Mouse (Mus musculus) liver, embryonic 11.5 days (tissue): ENCODE measurements at regions not wholly inside any gene's neighbourhood (a gene's known extent, or its start where the extent isn't known, plus 50 kb on each side); places are given as distances from the start of the nearest gene placed in this dataset.

Source experiments
- ATAC-seq: fragments of 200-750 bp; cut with Nextera tagmentation; replicated peaks from 2 replicates; pipeline ENCODE4 v1.8.0; 2017; ENCODE audit warnings: moderate number of reproducible peaks, mild to moderate bottlenecking, moderate TSS enrichment, moderate library complexity; ENCODE audit not compliant: low FRiP score
- DNase-seq: peaks from one replicate; pipeline ENCODE4 v3.0.0-alpha.2; 2017; ENCODE audit warnings: low spot score
- H3K27ac ChIP-seq: fragments of 300-500 bp; sonication (generic); 2 replicates; pipeline ENCODE4 v1.5.1; 2014; ENCODE audit warnings: mild to moderate bottlenecking, low read depth, low read length, control low read depth
- H3K27me3 ChIP-seq: fragments of 300-500 bp; sonication (generic); replicated peaks from 2 replicates; pipeline ENCODE4 v1.6.1; 2014; ENCODE audit warnings: low read length, mixed read lengths; ENCODE audit not compliant: control insufficient read depth, insufficient read depth
- H3K36me3 ChIP-seq: fragments of 300-500 bp; sonication (generic); 2 replicates; pipeline ENCODE4 v1.6.1; 2014; ENCODE audit warnings: mild to moderate bottlenecking, low read length, moderate library complexity, mixed read lengths; ENCODE audit not compliant: control insufficient read depth, insufficient read depth
- H3K4me1 ChIP-seq: fragments of 300-500 bp; sonication (generic); replicated peaks from 2 replicates; pipeline ENCODE4 v1.6.1; 2014; ENCODE audit warnings: low read length, mixed read lengths; ENCODE audit not compliant: control insufficient read depth, insufficient read depth
- H3K4me2 ChIP-seq: fragments of 300-500 bp; sonication (generic); 2 replicates; pipeline ENCODE4 v1.6.1; 2014; ENCODE audit warnings: mild to moderate bottlenecking, control low read depth, moderate library complexity
- H3K4me3 ChIP-seq: fragments of 300-500 bp; sonication (generic); 2 replicates; pipeline ENCODE4 v1.5.1; 2014; ENCODE audit warnings: low read depth, low read length, control low read depth
- H3K9ac ChIP-seq: fragments of 300-500 bp; sonication (generic); 2 replicates; pipeline ENCODE4 v1.6.1; 2014; ENCODE audit warnings: low read depth, low read length, control low read depth
- H3K9me3 ChIP-seq: fragments of 300-500 bp; sonication (generic); 2 replicates; pipeline ENCODE4 v1.6.1; 2016; ENCODE audit warnings: low read length, inconsistent platforms, mixed read lengths; ENCODE audit not compliant: control insufficient read depth
- WGBS: fragments of 180-500 bp; shearing (Covaris S2); extraction: QIAGEN DNeasy Blood & Tissue Kit; methylation state at CpG from one replicate; pipeline ENCODE4 v1.1.7; 2014; 5-methylcytosine and 5-hydroxymethylcytosine counted together

GRCm38 (mm10) chr15:96756456-96756855, 56.9 kb upstream of the Slc38a2 start:
- DNase-seq (no peak), ATAC-seq (no peak)
- no peak overlapping the region for H3K9ac ChIP-seq
- no peak overlapping the region for H3K4me3 ChIP-seq
- no peak overlapping the region for H3K27ac ChIP-seq
- H3K9me3 ChIP-seq, result no peaks in the 10 kb centered on the region
- no peaks in the 10 kb centered on the region for H3K36me3 ChIP-seq
- H3K4me1 ChIP-seq, result no peaks in the 10 kb centered on the region
- no peak overlapping the region for H3K4me2 ChIP-seq
- WGBS, result 71% methylated on average over 7 of the region's 7 CpGs
- no peaks in the 10 kb centered on the region for H3K27me3 ChIP-seq

- no peak overlapping the region for H3K27ac ChIP-seq
- DNase-seq, result no peak
- no peaks in the 10 kb centered on the region for H3K9me3 ChIP-seq
- no peaks in the 10 kb centered on the region for H3K4me1 ChIP-seq
- H3K27me3 ChIP-seq, result no peaks in the 10 kb centered on the region
- no peak for ATAC-seq
- H3K4me2 ChIP-seq, result no peak overlapping the region
- H3K36me3 ChIP-seq, result no peaks in the 10 kb centered on the region
- H3K9ac ChIP-seq, result no peak overlapping the region
- H3K4me3 ChIP-seq, result no peak overlapping the region
- WGBS, result 79% methylated on average over 6 of the region's 6 CpGs
These were observed 56.4 kb upstream of the Slc38a2 start for GRCm38 (mm10) chr15:96755951-96756350.

- no peak for DNase-seq
- H3K36me3 ChIP-seq, result no peaks in the 10 kb centered on the region
- H3K4me1 ChIP-seq, result no peaks in the 10 kb centered on the region
- H3K9ac ChIP-seq, result no peak overlapping the region
- H3K4me2 ChIP-seq, result no peak overlapping the region
- no peaks in the 10 kb centered on the region for H3K9me3 ChIP-seq
- no peak overlapping the region for H3K4me3 ChIP-seq
- no peak overlapping the region for H3K27ac ChIP-seq
- WGBS, result 86% methylated on average over 13 of the region's 13 CpGs
- ATAC-seq, result no peak
- H3K27me3 ChIP-seq, result no peaks in the 10 kb centered on the region
These were observed 55.9 kb upstream of the Slc38a2 start for GRCm38 (mm10) chr15:96755322-96755942.

GRCm38 (mm10) chr15:96754079-96754478, 54.5 kb upstream of the Slc38a2 start:
- Histone ChIP-seq H3K9me3 (no peaks in the 10 kb centered on the region), H3K27ac (no peak overlapping the region), H3K4me3 (no peak overlapping the region), H3K36me3 (no peaks in the 10 kb centered on the region), H3K27me3 (no peaks in the 10 kb centered on the region), H3K9ac (no peak overlapping the region), H3K4me2 (no peak overlapping the region), H3K4me1 (peaks cover 2% of the 10 kb centered on the region; the same call in 1 of the 2 replicates)
- DNase-seq (no peak), ATAC-seq (no peak)
- WGBS, result 91% methylated on average over 5 of the region's 5 CpGs

GRCm38 (mm10) chr15:96752719-96753118, 53.2 kb upstream of the Slc38a2 start:
- Histone ChIP-seq H3K4me3 (no peak overlapping the region), H3K36me3 (no peaks in the 10 kb centered on the region), H3K9ac (no peak overlapping the region), H3K4me2 (no peak overlapping the region), H3K27ac (no peak overlapping the region), H3K4me1 (peaks cover 2% of the 10 kb centered on the region; the same call in 1 of the 2 replicates), H3K27me3 (no peaks in the 10 kb centered on the region), H3K9me3 (peaks cover 3% of the 10 kb centered on the region; the same call in 1 of the 2 replicates)
- no peak for ATAC-seq
- no peak for DNase-seq
- WGBS, result 84% methylated on average over 8 of the region's 8 CpGs

GRCm38 (mm10) chr15:96752062-96752358, 52.5 kb upstream of the Slc38a2 start:
- H3K27ac ChIP-seq, result no peak overlapping the region
- ATAC-seq, result no peak
- no peak overlapping the region for H3K9ac ChIP-seq

GRCm38 (mm10) chr15:96751243-96752061, 51.9 kb upstream of the Slc38a2 start:
- Histone ChIP-seq H3K9me3 (peaks cover 3% of the 10 kb centered on the region; the same call in 1 of the 2 replicates), H3K4me2 (no peak overlapping the region), H3K36me3 (no peaks in the 10 kb centered on the region), H3K27me3 (no peaks in the 10 kb centered on the region), H3K9ac (no peak overlapping the region), H3K4me1 (peaks cover 2% of the 10 kb centered on the region; the same call in 1 of the 2 replicates), H3K27ac (no peak overlapping the region), H3K4me3 (no peak overlapping the region)
- WGBS, result 74% methylated on average over 13 of the region's 13 CpGs
- ATAC-seq (no peak), DNase-seq (no peak)

More at GRCm38 (mm10) chr15:96752062-96752358, 52.5 kb upstream of the Slc38a2 start:
- H3K36me3 ChIP-seq, result no peaks in the 10 kb centered on the region
- 43% methylated on average over 3 of the region's 3 CpGs for WGBS
- no peak overlapping the region for H3K4me2 ChIP-seq
- peaks cover 3% of the 10 kb centered on the region; the same call in 1 of the 2 replicates for H3K9me3 ChIP-seq
- no peaks in the 10 kb centered on the region for H3K27me3 ChIP-seq
- no peak for DNase-seq
- peaks cover 2% of the 10 kb centered on the region; the same call in 1 of the 2 replicates for H3K4me1 ChIP-seq
- H3K4me3 ChIP-seq, result no peak overlapping the region

- peaks cover 3% of the 10 kb centered on the region; the same call in 1 of the 2 replicates for H3K9me3 ChIP-seq
- no peaks in the 10 kb centered on the region for H3K36me3 ChIP-seq
- H3K9ac ChIP-seq, result no peak overlapping the region
- peaks cover 3% of the 10 kb centered on the region; the same call in 1 of the 2 replicates for H3K4me1 ChIP-seq
- H3K27me3 ChIP-seq, result no peaks in the 10 kb centered on the region
- H3K4me2 ChIP-seq, result no peak overlapping the region
- no peak overlapping the region for H3K4me3 ChIP-seq
- no peak overlapping the region; the same call in 1 of the 2 replicates for H3K27ac ChIP-seq
- DNase-seq, result no peak
- WGBS, result 70% methylated on average over 9 of the region's 9 CpGs
- ATAC-seq, result no peak
These were observed 50.2 kb upstream of the Slc38a2 start for GRCm38 (mm10) chr15:96749534-96750256.
